Mouse (Mus musculus): ENCODE results near the gene Scube2.

DNA sequence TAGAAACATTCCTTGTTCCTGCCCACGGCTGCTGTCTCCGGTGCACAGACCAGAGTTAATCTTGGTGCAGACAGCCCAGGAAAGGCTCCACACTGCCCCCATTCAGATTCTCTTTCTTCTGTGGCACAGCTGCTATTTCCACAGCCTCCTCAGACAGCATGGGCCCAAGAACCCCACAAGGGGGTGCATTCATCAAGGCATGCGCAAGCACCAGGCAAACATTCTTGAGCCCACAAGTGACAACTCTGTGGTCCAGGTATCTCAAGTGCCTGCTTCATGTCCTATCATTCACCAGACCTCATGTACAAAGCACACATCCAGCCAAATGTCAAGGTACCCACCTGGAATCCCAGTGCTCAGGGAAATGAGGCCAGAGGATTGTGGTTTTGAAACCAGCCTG is 3.0 kb upstream of the Scube2 start:
- TF ChIP-seq GATA1 (IDR thresholded peaks at IDR 0.05; ENCODE audit: low read length): no peak
- no peak for TF ChIP-seq TAL1 (IDR thresholded peaks at IDR 0.05; ENCODE audit: low read length)
